Mouse (Mus musculus) lung, adult 2 months (tissue): ENCODE data around the gene Chic2.

Source experiments
- CTCF ChIP-seq: fragments of 200-500 bp; IDR thresholded peaks from 2 replicates; pipeline ENCODE4 v1.5.1; 2011; ENCODE audit warnings: mild to moderate bottlenecking, low read length, control low read depth; ENCODE audit not compliant: insufficient read depth
- POLR2A ChIP-seq: fragments of 200-500 bp; IDR thresholded peaks from 2 replicates; pipeline ENCODE4 v1.6.1; 2011; ENCODE audit warnings: low read depth, mild to moderate bottlenecking, control low read depth, low read length, borderline replicate concordance; ENCODE audit errors: extremely low read depth

DNA sequence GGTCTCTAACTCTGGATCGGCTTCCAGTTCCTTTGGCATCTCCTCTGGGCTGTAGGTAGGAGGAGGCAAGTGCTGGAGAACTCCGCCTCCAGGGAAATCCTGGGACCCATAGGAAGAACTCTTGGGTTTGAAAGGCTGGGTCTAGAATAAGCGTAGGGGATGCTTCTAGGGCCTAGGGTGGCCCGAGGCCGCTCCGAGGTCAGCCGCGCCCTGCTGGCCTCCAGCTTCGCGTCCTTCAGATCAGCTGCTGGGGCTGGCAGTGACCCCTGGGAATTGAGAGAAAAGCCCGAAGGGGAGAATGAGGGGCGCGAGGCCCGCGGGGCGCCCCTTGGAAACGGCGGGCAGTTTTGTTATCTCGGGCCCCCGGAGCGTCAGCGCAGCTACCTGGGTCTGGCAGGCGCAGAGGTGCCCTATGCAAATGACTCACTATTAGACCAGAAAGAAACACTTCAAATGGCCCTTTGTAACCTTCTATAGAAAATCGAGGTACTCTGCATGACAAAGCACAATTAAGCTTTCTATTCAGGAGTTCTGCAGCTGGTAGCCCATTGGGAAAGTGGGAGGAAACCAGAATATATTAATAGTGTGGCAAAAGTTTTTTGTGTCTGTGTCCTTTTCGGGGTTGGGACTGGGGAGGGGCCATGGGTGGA, 40.4 kb upstream of the Chic2 start:
- TF ChIP-seq POLR2A (no peak), CTCF (no peak)
